Mouse (Mus musculus): ENCODE data around the gene Hist1h4a.
"Not testable (repeated sequence)": the region's sequence is repeated elsewhere in the genome, so short reads cannot be mapped to it uniquely, and the experiment has no call there.

The Hist1h4a gene

GRCm38 (mm10) chr13:23743215-23743614 is 17.8 kb downstream of the Hist1h4a start:
- DNase-seq (ENCODE audit: low read depth, low spot score), result no peak

DNA sequence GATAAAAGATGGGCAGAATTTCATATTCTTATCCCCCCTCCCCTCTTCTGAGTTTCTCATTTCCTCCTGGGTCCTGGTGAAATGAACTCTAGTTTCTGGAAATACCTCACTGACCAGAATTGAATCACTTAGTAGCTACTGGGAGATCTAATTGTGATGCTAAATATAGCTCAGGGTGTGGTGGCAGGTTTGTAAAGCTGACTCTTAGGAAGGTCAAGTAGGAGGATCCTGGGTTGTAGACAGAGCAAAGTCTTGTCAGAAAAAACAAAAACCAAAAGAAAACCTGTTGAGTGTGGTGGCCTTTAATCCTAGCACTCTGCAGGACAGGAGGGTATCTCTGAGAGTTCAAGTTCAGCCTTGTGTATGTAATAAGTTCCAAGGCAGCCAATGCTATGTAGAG is 19.0 kb downstream of the Hist1h4a start:
- no peak for DNase-seq (ENCODE audit: low read depth, low spot score)

GRCm38 (mm10) chr13:23740910-23741309 is 20.1 kb downstream of the Hist1h4a start:
- no peak for DNase-seq (ENCODE audit: low read depth, low spot score)

DNA sequence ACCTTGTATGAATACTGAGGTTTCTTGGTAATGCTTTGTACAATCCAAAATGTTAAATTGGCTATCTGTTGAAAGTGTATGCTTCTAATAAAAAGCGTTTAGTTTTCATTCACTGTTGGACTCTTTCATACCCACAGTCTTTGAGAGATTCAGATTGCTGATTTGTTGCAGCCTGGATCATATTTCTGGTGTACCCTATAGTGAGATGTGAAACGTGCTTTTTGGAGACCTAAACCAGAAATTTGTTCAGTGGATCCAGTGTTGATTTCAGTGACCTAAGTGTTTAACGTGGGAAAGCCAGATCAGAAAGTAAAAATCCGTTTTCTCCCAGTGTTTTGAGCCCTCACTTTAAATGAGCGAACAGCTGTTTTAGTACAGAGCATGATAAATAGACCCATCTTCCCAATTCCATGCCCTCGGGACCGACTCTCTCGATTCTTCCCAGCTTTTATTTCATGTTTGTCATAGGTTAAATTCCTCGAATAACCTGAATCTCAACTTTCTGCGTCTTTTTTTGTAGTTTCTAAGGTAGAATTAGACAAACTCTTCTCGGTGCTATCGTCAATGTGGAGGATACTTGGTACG is 20.7 kb downstream of the Hist1h4a start:
- DNase-seq (ENCODE audit: low read depth, low spot score), result no peak

DNA sequence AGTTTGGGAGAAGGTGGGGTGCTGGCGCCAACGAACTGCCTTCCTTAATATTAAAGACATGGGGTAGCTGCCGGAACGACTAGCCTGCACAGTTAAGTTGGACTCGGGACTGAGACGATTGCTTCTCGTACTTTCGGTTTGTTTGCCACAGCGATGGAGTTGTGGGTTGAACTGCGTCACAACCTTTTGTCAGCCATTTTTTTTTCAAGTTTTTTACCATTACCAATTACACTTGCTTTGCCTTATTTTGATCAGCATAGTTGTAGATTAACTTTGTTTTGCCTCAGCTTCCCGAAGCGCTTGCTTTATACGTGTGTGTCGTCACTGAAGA is 21.1 kb downstream of the Hist1h4a start:
- DNase-seq (ENCODE audit: low read depth, low spot score), result peak; percentile 92

GRCm38 (mm10) chr13:23739069-23739921 is 21.7 kb downstream of the Hist1h4a start:
- DNase-seq (ENCODE audit: low read depth, low spot score), result peak; percentile 94

- peak; percentile 95 for DNase-seq (ENCODE audit: low read depth, low spot score)
Observed at GRCm38 (mm10) chr13:23738677-23739068, 22.4 kb downstream of the Hist1h4a start, which contains the start of gene Hist1h1c. Gene Hist1h1c (plus strand): TSS chr13:23738808.

DNA sequence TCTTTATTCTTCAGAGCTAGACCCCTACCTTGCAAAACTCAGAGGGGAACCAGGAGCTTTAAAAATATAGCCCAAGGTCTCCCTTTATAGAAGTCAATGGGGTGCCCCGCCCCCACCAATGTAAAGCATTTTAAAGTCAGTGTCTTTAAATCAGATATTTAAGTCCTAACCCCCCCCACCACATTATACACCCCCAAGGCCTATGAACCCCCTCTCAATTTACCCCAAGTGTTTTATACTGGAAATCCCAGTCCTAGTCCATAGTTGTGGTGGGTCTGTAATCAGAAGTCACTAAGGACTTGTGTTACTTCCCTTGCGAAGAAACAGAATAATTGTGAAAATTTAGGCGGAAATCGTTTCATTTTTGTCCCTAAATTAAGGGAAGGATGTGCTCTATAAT is 23.0 kb downstream of the Hist1h4a start:
- DNase-seq (ENCODE audit: low read depth, low spot score), result no peak

- DNase-seq (ENCODE audit: low read depth, low spot score), result no peak
Observed at GRCm38 (mm10) chr13:23737091-23737490, 23.9 kb downstream of the Hist1h4a start.

- peak; percentile 64 for DNase-seq (ENCODE audit: low read depth, low spot score)
Observed at GRCm38 (mm10) chr13:23732156-23732804, 28.8 kb downstream of the Hist1h4a start.

- no peak for DNase-seq (ENCODE audit: low read depth, low spot score)
Observed at GRCm38 (mm10) chr13:23730479-23730878, 30.6 kb downstream of the Hist1h4a start.

- no peak for DNase-seq (ENCODE audit: low read depth, low spot score)
Observed at GRCm38 (mm10) chr13:23729706-23730105, 31.3 kb downstream of the Hist1h4a start.

- DNase-seq (ENCODE audit: low read depth, low spot score), result no peak
Observed at GRCm38 (mm10) chr13:23729192-23729525, 31.9 kb downstream of the Hist1h4a start.

DNA sequence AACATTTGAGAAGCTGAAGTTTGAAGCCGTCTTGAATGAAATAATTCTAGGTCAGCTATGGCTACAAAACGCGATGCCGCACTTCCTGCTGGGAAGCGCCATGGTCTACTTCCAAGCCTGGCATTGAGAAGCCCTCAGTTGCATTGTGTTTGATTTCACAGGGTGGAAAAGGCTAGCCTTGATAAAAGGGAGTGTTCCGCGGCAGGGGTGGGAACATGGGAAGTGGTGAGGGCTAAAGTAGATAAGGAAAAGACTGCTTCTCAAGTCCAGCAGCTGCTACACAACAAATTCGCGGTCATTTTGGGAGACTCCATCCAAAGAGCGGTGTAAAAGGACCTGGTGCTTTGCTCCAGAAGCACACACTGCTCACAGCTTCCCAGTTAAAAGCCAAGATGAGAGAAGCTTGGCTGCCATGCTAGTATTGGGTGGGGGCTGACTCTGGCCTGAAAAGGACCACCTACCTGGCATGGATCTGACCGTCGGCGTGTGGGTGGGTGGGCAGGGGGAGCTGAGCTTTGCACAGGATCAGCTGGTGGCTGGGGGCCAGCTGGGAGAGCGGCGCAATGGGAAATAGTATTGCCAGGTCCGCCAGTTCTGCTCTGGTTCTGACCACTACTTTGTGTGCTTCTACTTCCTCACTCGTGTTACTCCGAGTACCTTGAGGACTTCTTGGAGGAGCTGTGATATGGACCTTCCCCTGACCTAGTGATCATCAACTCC is 32.4 kb downstream of the Hist1h4a start:
- no peak for DNase-seq (ENCODE audit: low read depth, low spot score)

DNA sequence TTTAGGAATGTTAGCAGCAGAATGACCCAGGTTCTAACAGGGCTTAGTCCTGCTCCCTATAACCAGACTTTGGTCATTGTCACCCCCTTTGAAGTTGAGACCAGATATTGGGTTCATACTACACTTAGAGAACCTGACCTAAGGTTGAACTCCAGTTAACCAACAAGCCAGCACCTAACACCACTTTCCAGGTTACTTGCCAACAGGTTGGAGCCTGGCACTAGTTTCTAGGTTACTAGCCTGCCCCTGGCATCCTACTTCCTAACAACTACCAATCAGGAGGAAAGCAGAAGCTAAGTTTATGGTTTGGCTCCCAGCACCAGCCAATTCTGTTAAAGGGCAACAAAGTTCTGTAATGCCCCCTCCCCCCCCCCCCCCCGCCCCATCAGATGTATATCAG is 35.8 kb downstream of the Hist1h4a start:
- no peak for DNase-seq (ENCODE audit: low read depth, low spot score)

DNA sequence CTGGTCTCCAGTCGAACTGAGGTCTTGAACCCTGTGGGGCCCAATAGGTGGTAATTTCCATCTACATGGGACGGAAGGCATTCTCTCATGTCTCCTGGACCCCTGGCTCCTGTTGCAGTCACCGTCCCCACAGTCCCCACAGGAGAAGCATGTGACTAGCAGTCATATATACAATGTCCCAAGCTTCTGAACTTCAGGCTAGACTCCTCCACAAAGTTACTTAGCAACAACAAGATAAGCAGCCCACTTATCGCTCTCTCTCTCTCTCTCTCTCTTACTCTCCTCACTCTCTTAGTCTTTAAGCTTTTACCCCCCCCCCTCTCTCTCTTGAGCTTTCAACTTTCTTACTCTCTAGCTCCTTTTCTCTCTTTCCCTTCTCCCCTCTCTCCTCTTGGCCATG is 36.8 kb downstream of the Hist1h4a start:
- no peak for DNase-seq (ENCODE audit: low read depth, low spot score)

DNA sequence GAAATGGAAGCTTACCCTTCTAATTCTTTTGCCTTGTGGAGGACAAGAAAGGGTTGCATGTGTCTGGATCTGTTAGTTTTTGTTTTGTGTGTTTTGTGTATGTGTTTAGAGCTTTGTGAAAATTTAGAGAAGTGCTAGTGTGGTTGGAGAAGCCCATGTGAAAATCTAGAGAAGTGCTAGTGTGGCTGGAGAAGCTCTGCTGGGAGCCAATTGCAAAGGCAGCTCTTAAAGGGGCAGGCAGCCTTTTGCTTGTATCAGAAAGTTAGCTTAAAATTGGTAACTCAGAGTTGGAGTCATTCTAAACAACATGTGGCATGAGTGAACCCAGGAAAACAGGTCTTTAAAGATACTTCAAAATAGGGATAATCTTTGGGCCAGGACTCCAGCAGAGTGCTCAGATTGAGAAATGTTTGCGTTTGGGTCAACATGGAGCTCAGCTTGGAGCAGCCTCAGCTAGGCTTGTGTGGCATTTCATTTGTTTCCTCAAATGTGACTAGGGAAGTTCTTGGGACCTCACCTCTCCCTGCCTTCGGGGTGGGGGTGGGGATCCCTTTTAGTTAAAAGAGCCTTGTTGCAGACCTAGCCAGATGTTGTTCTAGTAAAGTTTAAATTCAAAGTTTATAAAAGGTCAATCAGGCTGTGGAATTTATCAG is 43.3 kb downstream of the Hist1h4a start:
- not testable (repeated sequence) for DNase-seq (ENCODE audit: low read depth, low spot score)

- no peak for DNase-seq (ENCODE audit: low read depth, low spot score)
Observed at GRCm38 (mm10) chr13:23717176-23717575, 43.9 kb downstream of the Hist1h4a start.

DNA sequence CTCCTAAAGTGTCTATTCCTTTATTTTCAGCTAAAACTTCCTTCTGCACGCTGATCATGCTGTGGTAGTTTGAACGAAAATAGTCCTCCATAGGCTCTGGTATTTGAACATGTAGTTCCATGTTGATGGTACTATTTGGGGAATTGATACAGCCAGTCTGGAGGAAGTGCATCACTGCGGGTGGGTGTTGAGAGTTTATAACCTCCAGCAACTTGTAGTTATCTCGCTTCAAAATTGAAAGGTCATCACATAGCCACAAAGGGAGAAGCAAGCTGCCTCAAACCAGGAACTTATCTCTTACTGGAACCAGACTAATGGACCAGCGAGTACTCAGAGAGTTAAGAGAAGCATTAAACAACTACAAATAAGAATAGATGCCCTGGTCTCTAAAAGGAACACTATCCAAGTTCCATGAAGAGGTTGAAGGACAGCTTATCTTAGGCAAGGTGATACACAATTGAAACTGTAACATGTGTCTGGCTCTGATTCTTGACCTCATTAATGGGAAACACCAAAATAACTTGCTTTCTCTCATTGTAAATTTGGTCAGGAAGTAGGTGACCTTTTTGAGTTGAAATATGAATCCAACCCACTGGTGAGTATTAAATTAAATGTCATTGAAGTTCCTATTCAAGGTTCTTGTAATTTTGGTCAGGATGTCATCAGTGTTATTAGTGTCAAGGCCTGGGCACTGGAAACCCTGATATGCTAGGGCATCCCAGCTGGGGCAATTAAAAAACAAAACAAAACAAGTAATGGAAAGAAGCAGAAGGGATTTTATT is 44.6 kb downstream of the Hist1h4a start:
- DNase-seq (ENCODE audit: low read depth, low spot score), result no peak

Data from CD4-positive helper T cell, adult 2 months (primary cell).